Mouse (Mus musculus): ENCODE measurements at regions not wholly inside any gene's neighbourhood (a gene's known extent, or its start where the extent isn't known, plus 50 kb on each side); places are given as distances from the start of the nearest gene placed in this dataset.

GRCm38 (mm10) chr2:179325242-179325641 lies 117.0 kb upstream of the Cdh4 start:
- no peak for DNase-seq (ENCODE audit: low read depth in 2 of 2, low spot score in 2 of 2)

DNA sequence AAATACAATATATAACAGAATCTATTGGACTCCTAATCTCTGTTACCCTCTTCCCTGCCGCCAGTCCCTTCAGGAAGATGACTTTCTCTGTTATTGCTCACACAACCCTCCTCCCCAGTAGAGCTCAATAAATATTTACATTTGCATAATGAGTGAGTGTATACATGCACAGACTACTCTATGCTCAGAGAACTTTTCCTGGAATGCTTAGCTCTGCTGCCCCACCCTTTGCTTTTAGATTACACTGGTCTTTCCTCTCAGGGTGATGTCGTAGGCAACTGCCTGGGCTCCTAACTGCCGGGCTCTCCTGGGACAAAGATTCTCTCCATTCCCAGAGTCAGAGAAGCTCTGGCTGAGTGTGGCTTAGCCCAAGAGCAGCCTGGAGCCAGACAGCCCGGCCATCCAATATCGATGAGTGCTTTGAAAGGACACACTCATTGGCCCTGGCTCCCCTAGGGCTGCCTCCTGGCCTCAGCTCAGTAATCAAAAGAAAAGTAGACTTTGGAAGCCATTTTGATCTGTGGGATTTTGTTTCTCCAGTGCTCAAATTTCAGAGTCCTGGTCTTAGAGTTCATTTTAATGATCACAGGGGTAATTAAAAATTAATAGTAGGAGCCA lies 109.2 kb upstream of the Cdh4 start:
- no peak for DNase-seq (ENCODE audit: low read depth in 2 of 2, low spot score in 2 of 2)

DNA sequence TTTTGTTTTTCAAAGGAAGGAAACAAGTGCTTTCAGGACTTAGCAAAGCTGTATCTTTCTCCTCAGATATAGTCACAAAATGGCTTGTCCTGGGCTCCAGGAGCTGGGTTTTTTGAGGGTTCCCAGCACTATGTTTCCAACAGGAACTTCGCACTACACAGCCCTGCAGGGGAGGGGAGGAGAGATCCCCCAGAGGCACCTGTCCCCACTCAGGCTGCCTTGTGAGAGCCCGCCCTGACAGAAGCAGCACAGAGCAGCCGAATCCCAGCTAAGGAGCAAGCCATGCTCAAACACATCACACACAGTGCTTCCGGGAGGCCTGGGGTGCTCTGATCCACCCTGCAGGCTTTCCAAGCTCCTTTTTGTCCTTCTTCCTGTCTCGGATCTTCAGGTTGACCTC lies 108.6 kb upstream of the Cdh4 start:
- DNase-seq (ENCODE audit: low read depth in 2 of 2, low spot score in 2 of 2), result no peak

- DNase-seq (ENCODE audit: low read depth in 2 of 2, low spot score in 2 of 2), result no peak
Measured at GRCm38 (mm10) chr2:179336235-179336634, 106.0 kb upstream of the Cdh4 start.

GRCm38 (mm10) chr2:179352676-179353075 lies 89.6 kb upstream of the Cdh4 start:
- DNase-seq (ENCODE audit: low read depth in 2 of 2, low spot score in 2 of 2), result no peak

GRCm38 (mm10) chr2:179354866-179355265 lies 87.4 kb upstream of the Cdh4 start:
- DNase-seq (ENCODE audit: low read depth in 2 of 2, low spot score in 2 of 2), result no peak

DNA sequence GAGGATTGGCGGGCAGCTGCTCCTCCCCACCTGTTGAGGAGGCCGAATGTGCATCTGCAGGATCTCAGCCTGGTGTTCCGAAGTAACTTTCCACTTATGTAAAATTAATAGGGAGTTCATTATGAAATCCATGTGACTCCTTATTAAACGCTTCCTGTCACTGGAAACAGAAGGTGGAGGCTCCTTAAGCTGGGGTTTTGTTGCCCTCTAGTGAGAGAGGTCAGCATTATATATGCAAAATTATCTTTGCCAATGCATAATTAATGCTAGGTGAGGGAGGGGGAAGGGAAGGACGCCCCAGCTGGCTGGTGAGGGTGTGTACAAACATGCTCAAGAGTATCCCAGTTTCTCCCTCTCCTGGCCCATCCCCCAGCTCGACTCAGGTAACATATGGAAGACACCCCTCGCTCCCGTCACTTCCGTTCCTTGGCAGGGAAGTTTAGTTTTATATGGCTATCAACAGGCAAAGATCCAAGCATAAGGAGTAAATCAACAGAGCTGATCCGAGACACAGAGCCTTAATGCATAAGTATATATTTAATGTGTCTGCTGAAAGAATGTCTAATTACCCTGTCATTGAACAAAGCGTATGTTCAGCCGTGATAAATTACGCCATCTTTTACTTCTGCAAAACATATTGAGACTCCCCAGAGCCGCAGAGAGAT lies 71.2 kb upstream of the Cdh4 start:
- no peak for DNase-seq (ENCODE audit: low read depth in 2 of 2, low spot score in 2 of 2)

DNA sequence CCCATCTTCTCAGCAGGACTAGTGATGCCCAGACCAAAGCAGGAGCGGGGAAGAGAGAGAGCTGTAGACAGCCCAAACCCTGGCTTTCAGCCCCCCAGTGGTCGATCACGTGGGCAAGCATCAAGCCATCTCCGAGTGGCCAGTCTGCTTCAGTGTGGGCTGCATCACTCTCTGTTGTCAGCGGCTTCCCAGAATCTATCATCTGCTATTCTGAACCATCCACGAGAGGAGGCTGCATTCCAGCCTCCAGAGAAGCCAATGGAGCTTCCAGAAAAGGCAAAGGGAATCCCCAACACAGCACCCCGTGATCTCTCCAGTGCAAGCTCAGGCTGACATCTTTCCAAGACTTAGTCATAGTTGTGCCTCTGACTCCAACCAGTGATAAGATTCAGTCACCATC lies 70.7 kb upstream of the Cdh4 start:
- no peak for DNase-seq (ENCODE audit: low read depth in 2 of 2, low spot score in 2 of 2)

DNA sequence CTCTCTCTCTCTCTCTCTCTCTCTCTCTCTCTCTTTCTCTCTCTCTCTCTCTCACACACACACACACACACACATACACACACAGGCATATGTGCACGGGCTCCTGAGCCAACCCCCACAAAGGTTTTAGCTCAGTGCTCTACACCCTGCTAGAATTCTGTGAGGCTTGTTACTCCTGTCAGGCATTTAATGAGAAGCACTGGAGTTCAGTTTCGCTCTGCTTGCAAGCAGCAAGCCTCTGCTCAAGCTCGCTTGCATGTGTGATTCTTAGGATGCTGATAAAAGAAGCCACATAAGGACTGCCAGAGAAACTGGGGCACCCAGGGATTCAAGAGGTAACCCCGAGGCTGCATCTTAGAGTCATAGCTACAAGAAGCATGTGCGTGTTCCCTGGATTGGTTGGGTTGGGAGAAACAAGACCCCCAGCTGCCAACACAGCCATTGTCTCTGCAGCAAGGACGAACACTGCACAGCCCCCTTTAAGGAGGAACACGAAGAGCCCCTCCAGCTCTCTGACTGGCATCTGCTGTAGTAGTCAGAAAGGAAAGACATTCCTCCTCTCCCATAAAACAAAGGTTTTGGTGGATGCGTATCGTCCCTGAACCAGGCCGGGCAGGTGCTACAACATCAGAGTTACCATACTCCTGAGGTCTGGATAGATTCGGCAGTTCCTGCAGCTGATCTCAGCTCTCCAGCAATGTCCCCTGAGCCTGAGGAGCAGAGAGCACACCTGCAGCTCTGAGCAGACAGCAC lies 62.4 kb upstream of the Cdh4 start:
- DNase-seq (ENCODE audit: low read depth in 2 of 2, low spot score in 2 of 2), result no peak

- DNase-seq (ENCODE audit: low read depth in 2 of 2, low spot score in 2 of 2), result no peak
Measured at GRCm38 (mm10) chr2:179380444-179380705, 61.9 kb upstream of the Cdh4 start.

- no peak for DNase-seq (ENCODE audit: low read depth in 2 of 2, low spot score in 2 of 2)
Measured at GRCm38 (mm10) chr2:179381916-179382315, 60.3 kb upstream of the Cdh4 start.

- no peak for DNase-seq (ENCODE audit: low read depth in 2 of 2, low spot score in 2 of 2)
Measured at GRCm38 (mm10) chr2:179382594-179382993, 59.6 kb upstream of the Cdh4 start.

DNA sequence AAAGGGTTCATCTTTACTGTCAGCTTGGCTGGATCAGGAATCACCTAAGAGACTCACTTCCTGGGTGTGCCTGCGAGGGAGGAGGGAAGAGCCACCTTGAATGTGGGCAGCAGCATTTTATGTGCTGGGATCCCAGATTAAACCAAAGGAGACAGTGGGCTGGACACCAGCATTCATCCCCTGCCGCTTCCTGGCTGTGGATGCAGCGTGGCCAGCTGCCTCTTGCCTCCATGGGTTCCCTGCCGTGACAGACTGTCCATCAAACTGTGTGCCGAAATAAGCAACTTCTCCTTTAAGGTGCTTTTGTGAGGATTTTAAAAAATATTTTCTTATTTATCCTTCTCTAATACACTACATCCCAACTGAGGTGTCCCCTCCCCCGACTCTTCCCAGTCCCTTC lies 55.4 kb upstream of the Cdh4 start:
- DNase-seq (ENCODE audit: low read depth in 2 of 2, low spot score in 2 of 2), result no peak

- DNase-seq (ENCODE audit: low read depth in 2 of 2, low spot score in 2 of 2), result no peak
Measured at GRCm38 (mm10) chr2:179390486-179390885, 51.7 kb upstream of the Cdh4 start.

- DNase-seq (ENCODE audit: low read depth in 2 of 2, low spot score in 2 of 2), result no peak
Measured at GRCm38 (mm10) chr2:179390924-179391461, 51.2 kb upstream of the Cdh4 start.
